Mouse (Mus musculus) C2C12 (cell line): Measurements from ENCODE around the gene Oxsm.

ENCODE experiments used
- CEBPB ChIP-seq: IDR thresholded peaks from one replicate; pipeline ENCODE4 v1.6.1; 2011; ENCODE audit warnings: low read depth, mild to moderate bottlenecking, control low read depth, moderate library complexity
- CTCF ChIP-seq: IDR thresholded peaks from one replicate; pipeline ENCODE4 v1.5.1; 2011; ENCODE audit not compliant: control insufficient read depth, insufficient read depth, insufficient read length
- FOSL1 ChIP-seq: IDR thresholded peaks from one replicate; pipeline ENCODE4 v1.8.0; 2011; ENCODE audit warnings: mild to moderate bottlenecking, low read length; ENCODE audit not compliant: poor library complexity, insufficient read depth, severe bottlenecking
- MAX ChIP-seq: IDR thresholded peaks from one replicate; pipeline ENCODE4 v1.6.1; 2011; ENCODE audit warnings: mild to moderate bottlenecking, control low read depth
- MYOD1 ChIP-seq: IDR thresholded peaks from one replicate; pipeline ENCODE4 v1.6.1; 2011; ENCODE audit warnings: low read depth; ENCODE audit not compliant: control insufficient read depth, insufficient read length
- MYOG ChIP-seq: IDR thresholded peaks from one replicate; pipeline ENCODE4 v1.6.1; 2011; ENCODE audit not compliant: control insufficient read depth, insufficient read length; ENCODE audit errors: extremely low read depth
- USF1 ChIP-seq: IDR thresholded peaks from one replicate; pipeline ENCODE4 v1.6.1; 2011; ENCODE audit warnings: low read depth, mild to moderate bottlenecking, control low read depth, moderate library complexity

DNA sequence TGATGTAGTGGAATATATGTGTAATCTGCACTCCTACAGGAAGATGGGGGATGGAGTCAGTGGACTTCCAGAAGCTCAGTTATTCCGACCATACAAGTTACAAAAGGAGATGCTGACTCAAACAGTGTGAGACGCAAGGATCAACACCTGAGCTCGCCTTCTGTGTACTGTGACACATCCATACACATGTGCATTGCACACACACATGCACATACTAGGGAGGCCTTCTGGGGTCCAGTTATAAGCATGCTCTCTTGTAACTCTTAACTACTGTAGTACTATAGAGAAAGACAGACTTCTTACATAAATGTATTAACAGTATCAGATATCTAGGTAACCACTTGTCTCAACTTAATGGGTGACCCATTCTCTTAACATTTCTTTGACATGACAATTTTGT lies 24.1 kb upstream of the Oxsm start:
- TF ChIP-seq USF1 (no peak), CTCF (no peak), CEBPB (no peak), MYOG (no peak), MAX (no peak), FOSL1 (no peak), MYOD1 (no peak)
